Mouse (Mus musculus): ENCODE results near the gene Dach1.

DNA sequence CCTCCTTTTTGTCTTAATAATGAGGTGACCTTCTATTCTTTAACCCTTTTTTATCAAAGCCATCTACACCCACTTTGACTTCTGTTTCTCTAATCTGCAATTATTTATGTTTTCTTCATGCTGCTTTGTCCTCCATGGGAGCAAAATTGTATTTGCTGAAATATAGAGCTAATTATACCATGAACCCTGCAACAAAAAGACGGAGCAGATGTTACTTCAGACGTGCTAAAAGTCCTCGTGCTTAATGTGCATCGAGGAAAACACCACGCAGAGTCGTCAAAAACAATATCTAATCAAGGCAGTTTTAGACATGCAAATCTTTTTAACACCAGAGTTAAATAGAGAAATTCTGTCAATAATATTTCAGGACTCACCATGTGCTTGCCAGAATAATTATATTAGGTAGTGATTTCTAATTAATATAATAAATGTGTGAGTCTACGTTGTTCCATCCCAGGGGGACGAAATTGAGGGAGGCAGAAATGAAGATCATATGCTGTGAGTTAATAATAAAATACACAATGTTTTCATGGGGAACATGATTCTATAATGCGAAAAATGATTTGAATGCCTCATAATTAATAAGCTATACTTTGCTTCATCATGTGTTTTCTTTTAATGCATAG, 224.8 kb downstream of the Dach1 start:
- TF ChIP-seq BHLHE40 (IDR thresholded peaks at IDR 0.05; ENCODE audit: low read depth, low read length) (no peak), CTCF (conservative IDR thresholded peaks at IDR 0.05 in 1 of 2, IDR thresholded peaks at IDR 0.05 in 1 of 2; ENCODE audit: low read depth in 2 of 2, low read length in 2 of 2) (no peak), ZMIZ1 (IDR thresholded peaks at IDR 0.05; ENCODE audit: low read depth, low read length) (no peak), E2F4 (IDR thresholded peaks at IDR 0.05; ENCODE audit: insufficient replicate concordance, low read depth, low read length) (no peak), RAD21 (IDR thresholded peaks at IDR 0.05; ENCODE audit: low read depth, low read length) (no peak), TBP (conservative IDR thresholded peaks at IDR 0.05; ENCODE audit: low read depth, low read length) (no peak), EP300 (IDR thresholded peaks at IDR 0.05; ENCODE audit: low read length) (no peak)
